ENCODE assay signal across 8 mouse cellular contexts in genomic region chr12:16870405-16871068, GRCm38 (mm10). TPM values are rescaled to one million over a fixed set of nuclear protein-coding genes. Genes with fewer than 3 reads are reported as not detected.
A peak's percentile ranks its signal among the peaks of the same experiment; 100 is the strongest.
DNase-seq lines count a peak whose midpoint lies in the region; ATAC-seq lines count a peak whose summit lies in the region.

No protein-coding gene starts in this region.

- H3K4me2 ChIP-seq in embryonic facial prominence, embryonic 14.5 days (ENCODE audit: low read depth, low read length) = no peak overlapping the region
- no peak overlapping the region for H3K4me2 ChIP-seq in midbrain, embryonic 12.5 days (replicated peaks)

- no peak overlapping the region; the same call in 1 of the 2 replicates for H3K9ac ChIP-seq in embryonic facial prominence, embryonic 14.5 days (ENCODE audit: low read depth, low read length)
- H3K9ac ChIP-seq in midbrain, embryonic 12.5 days (replicated peaks) = no peak overlapping the region

- H3K4me1 ChIP-seq in embryonic facial prominence, embryonic 14.5 days (ENCODE audit: control insufficient read depth, insufficient read depth, low read length) = peaks cover 33% of the 10 kb centered on the region
- H3K4me1 ChIP-seq in midbrain, embryonic 12.5 days = peaks cover 6% of the 10 kb centered on the region; the same call in 1 of the 2 replicates

- no peaks in the 10 kb centered on the region for H3K27me3 ChIP-seq in embryonic facial prominence, embryonic 14.5 days (replicated peaks; ENCODE audit: control insufficient read depth, insufficient read depth, low read length)
- H3K27me3 ChIP-seq in midbrain, embryonic 12.5 days = no peaks in the 10 kb centered on the region

- peak; percentile 42 for DNase-seq in urinary bladder, adult 2 months (ENCODE audit: low spot score)
- DNase-seq in urinary bladder, postnatal 10 days (ENCODE audit: low spot score) = no peak
- DNase-seq in embryonic facial prominence, embryonic 14.5 days (ENCODE audit: low spot score) = peak; percentile 87
- DNase-seq in heart, postnatal 14 days = peak; percentile 72 to 83
- peak; percentile 53 to 68 for DNase-seq in kidney, postnatal 4 days
- DNase-seq in yolk sac, embryonic 10.5 days (ENCODE audit: low spot score) = peak; percentile 84
- DNase-seq in left cerebral cortex, adult 18-20 months (ENCODE audit: low spot score in 2 of 2) = no peak

- peak overlapping the region; percentile 89 for H3K27ac ChIP-seq in embryonic facial prominence, embryonic 14.5 days (replicated peaks; ENCODE audit: low read depth, low read length)
- 0 out of 2 replicates have a peak overlapping the region, but pooled peaks have one; percentile 21 for H3K27ac ChIP-seq in midbrain, embryonic 12.5 days (replicated peaks)

- intact Hi-C loops in heart, postnatal 14 days (cut with DNase I) = no loop called here

- no peaks in the 10 kb centered on the region for H3K36me3 ChIP-seq in embryonic facial prominence, embryonic 14.5 days (ENCODE audit: control insufficient read depth, insufficient read depth, low read length)
- H3K36me3 ChIP-seq in midbrain, embryonic 12.5 days = no peaks in the 10 kb centered on the region

- peak; percentile 86 for ATAC-seq in embryonic facial prominence, embryonic 14.5 days (ENCODE audit: low read depth)
- no peak for ATAC-seq in midbrain, embryonic 12.5 days (ENCODE audit: low FRiP score, low read depth)

- H3K4me3 ChIP-seq in embryonic facial prominence, embryonic 14.5 days (ENCODE audit: low read depth, low read length) = no peak overlapping the region
- H3K4me3 ChIP-seq in midbrain, embryonic 12.5 days = no peak overlapping the region

- WGBS in embryonic facial prominence, embryonic 14.5 days = 23% methylated on average over 8 of the region's 8 CpGs
- WGBS in midbrain, embryonic 12.5 days = 45% methylated on average over 8 of the region's 8 CpGs

- no peaks in the 10 kb centered on the region for H3K9me3 ChIP-seq in embryonic facial prominence, embryonic 14.5 days (ENCODE audit: control insufficient read depth, low read length)
- H3K9me3 ChIP-seq in midbrain, embryonic 12.5 days = no peaks in the 10 kb centered on the region

RNA-seq across cellular contexts. Expression of gene Rock2, which starts 24.2 kb away (rescaled TPM):
- polyA plus RNA-seq in urinary bladder, adult 2 months (2012; rRNA removed) = 42.1 and 52.0 TPM in 2 replicates
- polyA plus RNA-seq in embryonic facial prominence, embryonic 14.5 days (2014; fragmentation: Nextera tagmentation; extraction: Ambion mirVana) = 19.6 and 23.5 TPM in 2 replicates
- total RNA-seq in heart, postnatal 14 days (2021) = 10 to 100 TPM; 83.6 to 87.4 TPM
- polyA plus RNA-seq in midbrain, embryonic 12.5 days (2016; fragmentation: Nextera tagmentation; extraction: Ambion mirVana) = 20.5 and 22.6 TPM in 2 replicates
- 100 to 1,000 TPM; 148 to 161 TPM for total RNA-seq in left cerebral cortex, adult 18-20 months (2021)

RNA-seq across cellular contexts. Expression of gene E2f6, which starts 59.8 kb away (rescaled TPM):
- polyA plus RNA-seq in urinary bladder, adult 2 months (2012; rRNA removed) = 26.5 and 27.9 TPM in 2 replicates
- 51.9 and 54.3 TPM in 2 replicates for polyA plus RNA-seq in embryonic facial prominence, embryonic 14.5 days (2014; fragmentation: Nextera tagmentation; extraction: Ambion mirVana)
- 10 to 100 TPM; 57.2 to 60.7 TPM for total RNA-seq in heart, postnatal 14 days (2021)
- 77.6 and 83.8 TPM in 2 replicates for polyA plus RNA-seq in midbrain, embryonic 12.5 days (2016; fragmentation: Nextera tagmentation; extraction: Ambion mirVana)
- 10 to 100 TPM; 41.7 to 42.3 TPM for total RNA-seq in left cerebral cortex, adult 18-20 months (2021)

Comparison
In these comparisons a context has a peak if more than half of its experiments do, and no peak if none do; other contexts are left out.
1. DNase-seq: peak in urinary bladder, adult 2 months (single experiment), embryonic facial prominence, embryonic 14.5 days (single experiment), heart, postnatal 14 days (2 of 2), kidney, postnatal 4 days (2 of 2) and yolk sac, embryonic 10.5 days (single experiment); none in urinary bladder, postnatal 10 days (single experiment) and left cerebral cortex, adult 18-20 months (0 of 2).